11 mouse cellular contexts compared by ENCODE assay signal in the genomic region with DNA sequence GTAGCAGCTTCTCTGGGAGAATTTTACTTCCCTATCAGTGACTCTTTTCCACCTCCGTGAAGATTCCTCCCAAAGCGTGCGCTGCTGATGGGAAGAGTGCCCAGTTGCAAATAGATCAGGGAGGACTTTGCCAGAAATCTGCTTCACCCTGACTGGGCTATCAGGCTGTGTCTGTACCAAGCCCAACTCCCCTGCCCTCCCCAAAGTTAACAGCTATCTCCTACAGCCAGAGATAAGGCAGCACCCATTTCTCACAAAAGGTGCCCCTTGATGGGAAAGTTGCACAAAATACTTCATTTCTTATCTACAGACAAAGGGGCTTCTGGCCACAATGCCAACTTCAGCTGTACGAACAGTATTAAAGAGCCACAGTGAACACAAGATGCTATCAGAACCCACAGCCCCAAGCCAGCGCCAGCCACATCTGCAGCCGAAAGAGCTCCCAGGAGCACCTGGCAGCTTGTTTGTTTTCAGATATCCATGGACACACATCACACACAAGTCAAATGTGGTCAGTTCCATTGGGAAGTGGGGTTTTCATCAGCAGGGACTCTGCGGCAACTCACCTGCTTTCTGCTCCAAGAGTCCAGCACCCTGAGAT. TPM values are rescaled to one million over a fixed set of nuclear protein-coding genes. Genes with fewer than 3 reads are reported as not detected.
A peak's percentile ranks its signal among the peaks of the same experiment; 100 is the strongest.
DNase-seq lines count a peak whose midpoint lies in the region; ATAC-seq and TF ChIP-seq lines count a peak whose summit lies in the region.
"Had no signal": no experiment of that assay in that cellular context is flagged by ENCODE, and none has a peak within 500 bp of the region (broad histone marks: within the 10 kb centered on the region; RNA-seq: fewer than 3 reads in every experiment).

No protein-coding gene starts in this region.

- ATAC-seq in heart, postnatal 0 days (ENCODE audit: insufficient read depth, low read depth) = no peak
- no peak for ATAC-seq in frontal cortex, adult (ENCODE audit: low TSS enrichment)

- no peaks in the 10 kb centered on the region for H3K9me3 ChIP-seq in heart, postnatal 0 days (replicated peaks; ENCODE audit: control insufficient read depth, low read length)

- H3K4me3 ChIP-seq in heart, postnatal 0 days (ENCODE audit: low read depth, low read length) = no peak overlapping the region

- peaks cover 18% of the 10 kb centered on the region for H3K36me3 ChIP-seq in heart, postnatal 0 days (replicated peaks; ENCODE audit: control insufficient read depth, insufficient read depth, low read length)

- no peaks in the 10 kb centered on the region for H3K27me3 ChIP-seq in heart, postnatal 0 days (ENCODE audit: control insufficient read depth, insufficient read depth, low read length)

- H3K27ac ChIP-seq in heart, postnatal 0 days (ENCODE audit: low read depth) = no peak overlapping the region

- H3K4me1 ChIP-seq in heart, postnatal 0 days (ENCODE audit: control insufficient read depth, insufficient read depth) = peaks cover 33% of the 10 kb centered on the region

- H3K4me2 ChIP-seq in heart, postnatal 0 days (ENCODE audit: low read depth, low read length) = no peak overlapping the region

- TF ChIP-seq EP300 in heart, postnatal 0 days (IDR thresholded peaks at IDR 0.05; ENCODE audit: low read depth) = no peak

- no peak for TF ChIP-seq CTCF in heart, postnatal 0 days (IDR thresholded peaks at IDR 0.05; ENCODE audit: low read depth)

- H3K9ac ChIP-seq in heart, postnatal 0 days (replicated peaks; ENCODE audit: low read depth, low read length) = peak overlapping the region; percentile 37; the same call in 1 of the 2 replicates

- DNase-seq in cerebellum, adult 18-20 months = peak; percentile 65 to 79
- no peak for DNase-seq in cerebellum, postnatal 4 days (ENCODE audit: low spot score in 2 of 2)
- no peak for DNase-seq in heart, postnatal 0 days (ENCODE audit: low spot score)
- no peak for DNase-seq in heart, postnatal 4 days
- peak; percentile 52 for DNase-seq in MN1 (ENCODE audit: low spot score)
- peak; percentile 64 for DNase-seq in liver
- DNase-seq in adipocyte (ENCODE audit: low spot score) = no peak
- DNase-seq: B cell, adult 2 months; kidney, postnatal 10 days; thymus, adult 2 months had no signal

- 32% methylated on average over 7 of the region's 7 CpGs for WGBS in heart, postnatal 0 days

RNA-seq across cellular contexts. Expression of gene Uckl1, which starts 6.6 kb away (rescaled TPM):
- 80.0 and 156 TPM in 2 replicates for total RNA-seq in heart, postnatal 0 days (2014; rRNA removed; ENCODE audit: low replicate concordance)
- polyA plus RNA-seq in heart, postnatal 0 days (2015; fragmentation: Nextera tagmentation; extraction: Ambion mirVana) = 59.3 and 61.5 TPM in 2 replicates
- 10 to 100 TPM; 50.2 to 54.5 TPM for total RNA-seq in heart, postnatal 4 days (2021)

RNA-seq across cellular contexts. Expression of gene Prpf6, which starts 13.6 kb away (rescaled TPM):
- total RNA-seq in heart, postnatal 0 days (2014; rRNA removed; ENCODE audit: low replicate concordance) = 18.5 and 23.4 TPM in 2 replicates
- polyA plus RNA-seq in heart, postnatal 0 days (2015; fragmentation: Nextera tagmentation; extraction: Ambion mirVana) = 30.7 and 31.8 TPM in 2 replicates
- 10 to 100 TPM; 35.1 to 36.1 TPM for total RNA-seq in heart, postnatal 4 days (2021)

RNA-seq across cellular contexts. Expression of gene Zfp512b, which starts 14.5 kb away (rescaled TPM):
- total RNA-seq in heart, postnatal 0 days (2014; rRNA removed; ENCODE audit: low replicate concordance) = 14.5 and 17.6 TPM in 2 replicates
- polyA plus RNA-seq in heart, postnatal 0 days (2015; fragmentation: Nextera tagmentation; extraction: Ambion mirVana) = 13.3 and 16.2 TPM in 2 replicates
- total RNA-seq in heart, postnatal 4 days (2021) = 10 to 100 TPM; 41.8 to 45.5 TPM

RNA-seq across cellular contexts. Expression of gene Samd10, which starts 20.9 kb away (rescaled TPM):
- total RNA-seq in heart, postnatal 0 days (2014; rRNA removed; ENCODE audit: low replicate concordance) = 3.6 and 8.0 TPM in 2 replicates
- polyA plus RNA-seq in heart, postnatal 0 days (2015; fragmentation: Nextera tagmentation; extraction: Ambion mirVana) = 6.9 and 7.7 TPM in 2 replicates
- 1 to 10 TPM; 4.8 to 4.9 TPM for total RNA-seq in heart, postnatal 4 days (2021)

RNA-seq across cellular contexts. Expression of gene Dnajc5, which starts 57.8 kb away (rescaled TPM):
- 146 and 190 TPM in 2 replicates for total RNA-seq in heart, postnatal 0 days (2014; rRNA removed; ENCODE audit: low replicate concordance)
- polyA plus RNA-seq in heart, postnatal 0 days (2015; fragmentation: Nextera tagmentation; extraction: Ambion mirVana) = 60.0 and 72.6 TPM in 2 replicates
- 100 to 1,000 TPM; 111 to 119 TPM for total RNA-seq in heart, postnatal 4 days (2021)

Comparison
In these comparisons a context has a peak if more than half of its experiments do, and no peak if none do; other contexts are left out.
1. DNase-seq: peak in cerebellum, adult 18-20 months (2 of 2), MN1 (single experiment) and liver (single experiment); none in cerebellum, postnatal 4 days (0 of 2), heart, postnatal 0 days (single experiment), heart, postnatal 4 days (single experiment) and adipocyte (single experiment).